Mouse (Mus musculus): ENCODE results near the gene Gnptg.

DNA sequence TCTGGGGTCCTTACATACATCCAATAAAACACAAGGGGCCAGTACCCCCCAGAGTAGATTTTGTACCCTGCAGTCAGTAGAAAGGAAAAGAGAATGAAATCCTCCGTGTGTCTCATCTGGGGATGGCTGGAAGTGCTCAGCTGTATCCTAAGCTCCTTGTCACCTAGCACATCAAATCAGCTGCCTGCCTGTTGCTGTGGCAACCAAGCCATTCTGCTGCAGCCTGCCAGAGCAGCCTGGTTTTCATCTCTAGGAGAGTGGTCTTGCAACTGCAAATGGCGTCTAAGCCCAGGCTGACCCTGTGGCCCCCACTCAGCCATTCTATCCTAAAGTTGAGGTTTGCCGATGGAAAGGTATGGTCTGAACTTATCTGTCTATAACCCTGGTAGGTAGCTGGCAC, 12.7 kb upstream of the Gnptg start:
- no peak for TF ChIP-seq ZNF384 (IDR thresholded peaks at IDR 0.05; ENCODE audit: low read depth, low read length)
- TF ChIP-seq CHD2 (IDR thresholded peaks at IDR 0.05; ENCODE audit: low read depth, low read length) = no peak
- no peak for TF ChIP-seq MAFK (IDR thresholded peaks at IDR 0.05; ENCODE audit: insufficient read depth, low read depth, low read length)
- no peak for TF ChIP-seq ZC3H11A (IDR thresholded peaks at IDR 0.05; ENCODE audit: borderline replicate concordance, low read depth, low read length)
- TF ChIP-seq HCFC1 (IDR thresholded peaks at IDR 0.05; ENCODE audit: borderline replicate concordance, insufficient read depth, low read length) = no peak

Data from ES-E14 (cell line).